Mouse (Mus musculus) ES-Bruce4 (cell line): ENCODE measurements around the gene Fam189a2.

Source experiments
- CTCF ChIP-seq: IDR thresholded peaks from one replicate; pipeline ENCODE4 v1.8.1; 2011; ENCODE audit warnings: low read depth, low read length
- EP300 ChIP-seq: IDR thresholded peaks from 2 replicates; pipeline ENCODE4 v1.6.1; 2011; ENCODE audit warnings: low read depth, low read length; ENCODE audit not compliant: insufficient read depth
- POLR2A ChIP-seq: IDR thresholded peaks from one replicate; pipeline ENCODE4 v1.8.1; 2011; ENCODE audit warnings: low read length; ENCODE audit not compliant: insufficient read depth

GRCm38 (mm10) chr19:24016706-24017386 is 14.0 kb downstream of the Fam189a2 start:
- TF ChIP-seq CTCF, result no peak
- no peak for TF ChIP-seq POLR2A
- no peak for TF ChIP-seq EP300
